14 mouse cellular contexts compared by ENCODE assay signal in the genomic region with DNA sequence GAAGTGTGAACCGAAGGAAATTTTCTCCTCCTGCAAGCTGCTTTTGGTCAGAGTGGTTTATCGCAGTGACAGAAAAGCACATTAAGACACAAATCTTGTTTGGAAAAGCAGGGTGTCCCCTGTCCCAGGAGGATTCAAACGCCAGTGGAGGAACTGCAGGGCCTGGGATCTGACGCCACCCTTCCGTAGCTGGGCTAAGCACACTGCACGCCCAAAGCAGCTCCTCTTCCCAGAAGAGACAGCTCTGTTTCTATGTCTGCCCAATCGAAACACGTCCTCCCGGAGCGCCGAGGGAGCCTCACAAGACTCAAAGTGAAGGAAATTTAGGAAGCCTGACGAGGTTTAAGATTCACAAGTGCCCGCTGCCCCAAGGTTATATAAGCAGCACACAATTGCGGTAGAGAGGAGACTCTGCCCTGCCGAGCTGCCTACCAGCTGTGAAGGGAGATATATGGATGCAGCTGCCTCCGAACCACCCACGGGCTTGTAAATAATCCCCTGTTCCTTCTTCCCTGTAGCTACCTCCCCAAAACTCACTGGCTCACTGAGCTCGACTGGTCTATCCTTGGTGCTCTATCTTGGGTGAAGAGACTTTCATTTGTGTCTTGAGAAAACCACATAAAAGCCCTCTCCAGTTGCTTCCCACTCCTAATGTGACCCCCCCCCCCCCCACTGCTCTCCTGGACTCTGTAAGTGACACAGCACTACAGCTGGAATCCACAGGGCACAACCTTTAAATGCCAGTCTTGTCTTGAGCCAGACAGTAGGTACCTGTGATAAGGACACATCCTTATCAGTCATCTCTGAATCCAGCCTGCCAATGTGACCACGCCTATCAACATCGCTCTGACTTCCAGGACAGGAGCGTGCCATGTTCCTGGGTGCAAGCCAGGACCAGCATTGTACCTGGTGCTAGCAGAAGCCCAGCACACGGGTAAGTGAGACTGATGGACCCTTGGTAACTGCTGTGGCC. TPM values are rescaled to one million over a fixed set of nuclear protein-coding genes. Genes with fewer than 3 reads are reported as not detected.
DNase-seq lines count a peak whose midpoint lies in the region; ATAC-seq and TF ChIP-seq lines count a peak whose summit lies in the region.
"Had no signal": no experiment of that assay in that cellular context is flagged by ENCODE, and none has a peak within 500 bp of the region (broad histone marks: within the 10 kb centered on the region; RNA-seq: fewer than 3 reads in every experiment).

No protein-coding gene starts in this region.

- no peak overlapping the region for H3K4me2 ChIP-seq in lung, embryonic 14.5 days
- peak overlapping the region; percentile 33 for H3K4me2 ChIP-seq in intestine, embryonic 16.5 days (ENCODE audit: low read depth, low read length)
- H3K4me2 ChIP-seq in stomach, embryonic 15.5 days = peak overlapping the region; percentile 16; the same call in 1 of the 2 replicates
- H3K4me2 ChIP-seq: hindbrain, embryonic 13.5 days; lung, embryonic 15.5 days; midbrain, embryonic 13.5 days had no signal

- TF ChIP-seq CTCF in lung, embryonic 14.5 days (IDR thresholded peaks at IDR 0.05; ENCODE audit: low read depth) = no peak

- DNase-seq in heart, adult 18-20 months = peak; percentile 25 to 33
- no peak for DNase-seq in heart, postnatal 36 days
- DNase-seq in lung, embryonic 14.5 days = peak; percentile 9
- no peak for DNase-seq in lung, adult 18-20 months
- no peak for DNase-seq in thymus, postnatal 36 days
- DNase-seq in cerebellum, postnatal 10 days = no peak
- DNase-seq: cerebellum, postnatal 36 days; thymus, adult 2 months had no signal

- H3K9ac ChIP-seq in lung, embryonic 14.5 days = no peak overlapping the region
- 0 out of 2 replicates have a peak overlapping the region, but pooled peaks have one; percentile 6 for H3K9ac ChIP-seq in intestine, embryonic 16.5 days (ENCODE audit: low read depth, low read length)
- H3K9ac ChIP-seq in stomach, embryonic 15.5 days = no peak overlapping the region
- H3K9ac ChIP-seq: hindbrain, embryonic 13.5 days; lung, embryonic 15.5 days; midbrain, embryonic 13.5 days had no signal

- H3K4me1 ChIP-seq in lung, embryonic 14.5 days (ENCODE audit: insufficient read depth) = no peaks in the 10 kb centered on the region
- peaks cover 6% of the 10 kb centered on the region for H3K4me1 ChIP-seq in intestine, embryonic 16.5 days (ENCODE audit: control insufficient read depth, insufficient read depth, low read length)
- no peaks in the 10 kb centered on the region for H3K4me1 ChIP-seq in stomach, embryonic 15.5 days
- H3K4me1 ChIP-seq: midbrain, embryonic 13.5 days had no signal

- H3K27ac ChIP-seq in lung, embryonic 14.5 days (ENCODE audit: low read depth) = no peak overlapping the region
- no peak overlapping the region for H3K27ac ChIP-seq in intestine, embryonic 16.5 days (ENCODE audit: low read length)
- no peak overlapping the region for H3K27ac ChIP-seq in stomach, embryonic 15.5 days
- H3K27ac ChIP-seq: hindbrain, embryonic 13.5 days; lung, embryonic 15.5 days; midbrain, embryonic 13.5 days had no signal

- 0 out of 2 replicates have a peak, but pooled peaks cover 3% of the 10 kb centered on the region for H3K36me3 ChIP-seq in lung, embryonic 14.5 days (ENCODE audit: insufficient read depth)
- H3K36me3 ChIP-seq in intestine, embryonic 16.5 days (ENCODE audit: control insufficient read depth, insufficient read depth, low read length) = no peaks in the 10 kb centered on the region
- H3K36me3 ChIP-seq in stomach, embryonic 15.5 days = no peaks in the 10 kb centered on the region
- H3K36me3 ChIP-seq: lung, embryonic 15.5 days had no signal

- no peaks in the 10 kb centered on the region for H3K9me3 ChIP-seq in lung, embryonic 14.5 days (ENCODE audit: low read depth, low read length)
- H3K9me3 ChIP-seq in intestine, embryonic 16.5 days (ENCODE audit: control insufficient read depth, low read length) = no peaks in the 10 kb centered on the region
- no peaks in the 10 kb centered on the region for H3K9me3 ChIP-seq in stomach, embryonic 15.5 days
- H3K9me3 ChIP-seq: hindbrain, embryonic 13.5 days; lung, embryonic 15.5 days; midbrain, embryonic 13.5 days had no signal

- intact Hi-C loops in heart, postnatal 36 days (cut with DNase I) = no loop called here

- WGBS in lung, embryonic 14.5 days = 54% methylated on average over 22 of the region's 22 CpGs
- 57% methylated on average over 22 of the region's 22 CpGs for whole genome bisulfite sequencing in intestine, embryonic 16.5 days
- 50% methylated on average over 22 of the region's 22 CpGs for WGBS in stomach, embryonic 15.5 days

- no peaks in the 10 kb centered on the region for H3K27me3 ChIP-seq in lung, embryonic 14.5 days (ENCODE audit: insufficient read depth, low read length)
- H3K27me3 ChIP-seq in intestine, embryonic 16.5 days (replicated peaks; ENCODE audit: control insufficient read depth, insufficient read depth, low read length) = no peaks in the 10 kb centered on the region
- H3K27me3 ChIP-seq in stomach, embryonic 15.5 days (replicated peaks) = no peaks in the 10 kb centered on the region
- H3K27me3 ChIP-seq: hindbrain, embryonic 13.5 days; lung, embryonic 15.5 days; midbrain, embryonic 13.5 days had no signal

- ATAC-seq in lung, embryonic 14.5 days (ENCODE audit: insufficient read depth) = no peak
- no peak for ATAC-seq in intestine, embryonic 16.5 days
- no peak for ATAC-seq in stomach, embryonic 15.5 days (ENCODE audit: insufficient read depth, low FRiP score, low read depth)
- ATAC-seq: forebrain, embryonic 16.5 days; midbrain, embryonic 13.5 days had no signal

- no peak overlapping the region for H3K4me3 ChIP-seq in lung, embryonic 14.5 days (ENCODE audit: low read depth, low read length)
- no peak overlapping the region for H3K4me3 ChIP-seq in intestine, embryonic 16.5 days (ENCODE audit: low read length)
- H3K4me3 ChIP-seq in stomach, embryonic 15.5 days (replicated peaks) = no peak overlapping the region
- H3K4me3 ChIP-seq: hindbrain, embryonic 13.5 days; lung, embryonic 15.5 days; midbrain, embryonic 13.5 days had no signal

RNA-seq across cellular contexts. Expression of a gene that starts 54.7 kb away (rescaled TPM):
- 10 to 100 TPM; 11.7 to 13.7 TPM for total RNA-seq in heart, adult 18-20 months (2021)
- 10 to 100 TPM; 12.6 to 14.2 TPM for total RNA-seq in heart, postnatal 36 days (2021)
- polyA plus RNA-seq in lung, embryonic 14.5 days (2014; fragmentation: Nextera tagmentation; extraction: Ambion mirVana) = 26.1 and 31.3 TPM in 2 replicates
- 23.7 and 28.9 TPM in 2 replicates for polyA plus RNA-seq in intestine, embryonic 16.5 days (2015; fragmentation: Nextera tagmentation; extraction: Ambion mirVana)
- 27.1 and 27.3 TPM in 2 replicates for polyA plus RNA-seq in stomach, embryonic 15.5 days (2015; fragmentation: Nextera tagmentation; extraction: Ambion mirVana)

Comparison
In these comparisons a context has a peak if more than half of its experiments do, and no peak if none do; other contexts are left out.
1. DNase-seq: peak in heart, adult 18-20 months (2 of 2) and lung, embryonic 14.5 days (single experiment); none in heart, postnatal 36 days (0 of 2), lung, adult 18-20 months (0 of 2), thymus, postnatal 36 days (0 of 2) and cerebellum, postnatal 10 days (0 of 2).